Mouse (Mus musculus) subcutaneous adipose tissue, adult 2 months (tissue): ENCODE measurements around the gene Olfr656. TPM values are rescaled to one million over a fixed set of nuclear protein-coding genes. Genes with fewer than 3 reads are reported as not detected.

Source experiments
- polyA plus RNA-seq: library from polyadenylated mRNA; depleted of rRNA; stranded (reverse); fragments of >200 nt; gene quantifications from 2 replicates; pipeline ENCODE4 v1.2.3, GENCODE M21; 2012; ENCODE audit warnings: low replicate concordance; rRNA removed

Olfr656 gene
- polyA plus RNA-seq: not detected in 2 replicates

DNA sequence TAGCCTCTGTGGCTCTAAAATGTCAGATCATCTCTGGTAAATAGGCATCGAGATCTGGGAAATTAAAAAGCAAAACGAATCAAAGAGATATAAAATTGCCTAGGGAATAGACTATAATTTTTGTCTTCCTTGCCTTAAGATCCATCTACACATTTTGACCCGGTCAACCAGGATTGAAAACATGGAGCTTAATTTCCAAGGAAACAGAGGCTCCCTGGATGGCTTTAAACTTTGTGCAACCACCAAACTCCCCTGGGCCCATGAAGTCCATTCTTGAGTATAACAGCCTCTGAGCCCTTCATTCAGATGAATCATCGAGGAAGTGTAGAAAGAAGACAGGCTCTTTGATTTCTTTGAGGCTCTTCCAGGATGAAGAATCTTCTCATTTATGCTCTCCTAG, at the start of gene Olfr656:
Gene Olfr656, plus strand, starts transcription at position 301 of the 400 bp plus-strand sequence.

GRCm38 (mm10) chr7:104577014-104577413, 36.7 kb upstream of the Olfr656 start, which contains the start of gene Olfr653:
Olfr653 (plus strand) TSS chr7:104577314.

GRCm38 (mm10) chr7:104586725-104587124, 27.0 kb upstream of the Olfr656 start, which contains the start of gene Olfr654:
Olfr654 (plus strand) TSS chr7:104587025.

GRCm38 (mm10) chr7:104601679-104602078, 12.1 kb upstream of the Olfr656 start, which contains the start of gene Olfr655:
Olfr655 (minus strand) TSS chr7:104601779.

GRCm38 (mm10) chr7:104624494-104624893, 10.7 kb downstream of the Olfr656 start, which contains the start of gene Olfr657:
Olfr657 (plus strand) TSS chr7:104624794.

GRCm38 (mm10) chr7:104646841-104647482, 33.2 kb downstream of the Olfr656 start, which contains the start of gene Olfr658:
Olfr658 (minus strand) TSS chr7:104647305.

DNA sequence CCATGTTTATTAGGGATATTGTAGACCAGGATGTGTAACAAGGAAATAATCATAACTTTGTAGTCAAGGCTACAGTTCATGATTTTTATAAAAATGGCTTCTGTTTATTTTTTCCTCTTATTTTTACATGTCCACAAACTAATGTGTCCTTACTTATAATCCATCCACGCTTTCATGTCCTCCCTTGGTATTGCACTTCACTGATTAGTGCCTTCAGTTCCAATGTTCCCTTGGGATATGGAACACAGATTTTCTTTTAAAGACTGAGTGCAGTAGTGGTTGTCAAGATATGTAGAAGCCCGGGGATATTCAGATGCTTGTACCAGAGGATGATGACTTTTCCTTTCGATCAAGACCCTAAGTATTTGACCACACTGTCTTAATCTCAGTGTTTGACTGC, 52.7 kb downstream of the Olfr656 start, which contains the start of gene Olfr659:
Gene Olfr659, plus strand, starts transcription at position 301 of the 400 bp plus-strand sequence.

Other genes with a start within 250 kb of the Olfr656 start
- gene Trim30b, start 244.1 kb upstream of the Olfr656 start, polyA plus RNA-seq: 0.21 and 0.32 TPM in 2 replicates
- 0.09 TPM in 2 replicates for gene Trim30c, start 213.1 kb upstream of the Olfr656 start, polyA plus RNA-seq
- 6.5 and 7.6 TPM in 2 replicates for gene Trim30a, start 148.8 kb upstream of the Olfr656 start, polyA plus RNA-seq
- gene Trim30d, start 106.1 kb upstream of the Olfr656 start, polyA plus RNA-seq: 1.8 and 2.5 TPM in 2 replicates
- gene Olfr651, start 63.8 kb upstream of the Olfr656 start, polyA plus RNA-seq: not detected in 2 replicates
- gene Olfr652, start 53.1 kb upstream of the Olfr656 start, polyA plus RNA-seq: not detected in 2 replicates
- not detected in 2 replicates for gene Olfr653, start 36.6 kb upstream of the Olfr656 start, polyA plus RNA-seq
- not detected in 2 replicates for gene Olfr654, start 26.9 kb upstream of the Olfr656 start, polyA plus RNA-seq
- gene Olfr655, start 12.2 kb upstream of the Olfr656 start, polyA plus RNA-seq: not detected in 2 replicates
- gene Olfr657, start 10.8 kb downstream of the Olfr656 start, polyA plus RNA-seq: not detected in 2 replicates
- gene Olfr658, start 33.4 kb downstream of the Olfr656 start, polyA plus RNA-seq: 0.04 TPM in 1 of 2 replicates, not detected in the other
- not detected in 2 replicates for gene Olfr659, start 52.8 kb downstream of the Olfr656 start, polyA plus RNA-seq
- not detected in 2 replicates for gene Olfr661, start 72.5 kb downstream of the Olfr656 start, polyA plus RNA-seq
- gene Usp17le, start 163.5 kb downstream of the Olfr656 start, polyA plus RNA-seq: not detected in 2 replicates
- gene Usp17lb, start 228.6 kb downstream of the Olfr656 start, polyA plus RNA-seq: not detected in 2 replicates
- not detected in 2 replicates for gene Usp17la, start 243.1 kb downstream of the Olfr656 start, polyA plus RNA-seq